9 mouse cellular contexts compared by ENCODE assay signal in genomic region chr17:62879526-62880310, GRCm38 (mm10). TPM values are rescaled to one million over a fixed set of nuclear protein-coding genes. Genes with fewer than 3 reads are reported as not detected.
DNase-seq lines count a peak whose midpoint lies in the region; ATAC-seq and TF ChIP-seq lines count a peak whose summit lies in the region.
"Had no signal": no experiment of that assay in that cellular context is flagged by ENCODE, and none has a peak within 500 bp of the region (broad histone marks: within the 10 kb centered on the region; RNA-seq: fewer than 3 reads in every experiment).

No protein-coding gene starts in this region.

- peaks cover 13% of the 10 kb centered on the region for H3K27me3 ChIP-seq in thymus, adult 2 months (ENCODE audit: control insufficient read depth, insufficient read depth, low read length)
- no peaks in the 10 kb centered on the region for H3K27me3 ChIP-seq in heart, embryonic 12.5 days (replicated peaks)
- H3K27me3 ChIP-seq in kidney, embryonic 16.5 days (ENCODE audit: insufficient read depth, low read length): no peaks in the 10 kb centered on the region

- no peaks in the 10 kb centered on the region for H3K9me3 ChIP-seq in heart, embryonic 12.5 days (replicated peaks)
- no peaks in the 10 kb centered on the region for H3K9me3 ChIP-seq in kidney, embryonic 16.5 days (ENCODE audit: low read length)

- peak overlapping the region; percentile 89 for H3K9ac ChIP-seq in heart, embryonic 12.5 days
- peak overlapping the region; percentile 84 for H3K9ac ChIP-seq in kidney, embryonic 16.5 days (replicated peaks; ENCODE audit: low read length)

- H3K27ac ChIP-seq in thymus, adult 2 months (ENCODE audit: control insufficient read depth, insufficient read depth, low read length): no peak overlapping the region
- peak overlapping the region; percentile 91 for H3K27ac ChIP-seq in heart, embryonic 12.5 days (ENCODE audit: poor library complexity, severe bottlenecking)
- peak overlapping the region; percentile 50; the same call in 1 of the 2 replicates for H3K27ac ChIP-seq in kidney, embryonic 16.5 days (ENCODE audit: low read length)

- H3K36me3 ChIP-seq in thymus, adult 2 months (ENCODE audit: control insufficient read depth, insufficient read depth, low read length): no peaks in the 10 kb centered on the region
- no peaks in the 10 kb centered on the region for H3K36me3 ChIP-seq in heart, embryonic 12.5 days
- H3K36me3 ChIP-seq in kidney, embryonic 16.5 days (ENCODE audit: insufficient read depth, low read length): no peaks in the 10 kb centered on the region

- peak; percentile 17 for ATAC-seq in common myeloid progenitor, adult 5-6 weeks (replicated peaks; ENCODE audit: low read depth, poor library complexity, severe bottlenecking)
- ATAC-seq in heart, embryonic 12.5 days (ENCODE audit: insufficient number of reproducible peaks, low FRiP score): no peak
- ATAC-seq in kidney, embryonic 16.5 days (ENCODE audit: low FRiP score, low TSS enrichment): peak; percentile 9; the same call in 1 of the 2 replicates
- no peak for ATAC-seq in megakaryocyte-erythroid progenitor cell, adult 5-6 weeks (replicated peaks; ENCODE audit: low FRiP score, low TSS enrichment, poor library complexity, severe bottlenecking)

- H3K4me2 ChIP-seq in heart, embryonic 12.5 days: peak overlapping the region; percentile 95
- peak overlapping the region; percentile 98 for H3K4me2 ChIP-seq in kidney, embryonic 16.5 days (replicated peaks; ENCODE audit: low read depth, low read length)

- peak; percentile 16 for DNase-seq in thymus, adult 2 months
- no peak for DNase-seq in thymus, postnatal 0 days (ENCODE audit: low spot score)
- DNase-seq in lung, postnatal 10 days: peak; percentile 18
- peak; percentile 47 for DNase-seq in right cerebral cortex, postnatal 25 days

- 0 out of 2 replicates have a peak, but pooled peaks cover 6% of the 10 kb centered on the region for H3K4me1 ChIP-seq in thymus, adult 2 months (replicated peaks; ENCODE audit: control insufficient read depth, insufficient read depth, low read length)
- H3K4me1 ChIP-seq in heart, embryonic 12.5 days (replicated peaks): peaks cover 6% of the 10 kb centered on the region; the same call in 1 of the 2 replicates
- peaks cover 7% of the 10 kb centered on the region for H3K4me1 ChIP-seq in kidney, embryonic 16.5 days (ENCODE audit: insufficient read depth, low read length)

- peak overlapping the region; percentile 20 for H3K4me3 ChIP-seq in thymus, adult 2 months (ENCODE audit: control insufficient read depth, insufficient read depth, low read length)
- peak overlapping the region; percentile 76 for H3K4me3 ChIP-seq in heart, embryonic 12.5 days
- peak overlapping the region; percentile 72 for H3K4me3 ChIP-seq in kidney, embryonic 16.5 days (ENCODE audit: low read length)

- no peak for TF ChIP-seq POLR2A in thymus, adult 2 months (IDR thresholded peaks at IDR 0.05; ENCODE audit: control insufficient read depth, extremely low read depth, insufficient read depth, low read length, poor library complexity)

- TF ChIP-seq CTCF in thymus, adult 2 months (IDR thresholded peaks at IDR 0.05; ENCODE audit: borderline replicate concordance, control insufficient read depth, extremely low read depth, insufficient read depth, low read length, poor library complexity): no peak

- 4% methylated on average over 45 of the region's 45 CpGs for WGBS in thymus, adult 2 months
- under 1% methylated on average over 45 of the region's 45 CpGs for WGBS in heart, embryonic 12.5 days
- WGBS in kidney, embryonic 16.5 days: under 1% methylated on average over 45 of the region's 45 CpGs

RNA-seq across cellular contexts. Expression of gene Efna5, which starts 1.4 kb away (rescaled TPM):
- polyA plus RNA-seq in thymus, adult 2 months (2012; rRNA removed): 0.80 and 1.9 TPM in 2 replicates
- polyA plus RNA-seq in thymus, postnatal 0 days (2015; fragmentation: Nextera tagmentation; extraction: Ambion mirVana): 3.2 and 3.5 TPM in 2 replicates
- not detected in 2 replicates for total RNA-seq in common myeloid progenitor, adult 5-6 weeks (2017)
- 24.5 and 25.2 TPM in 2 replicates for polyA plus RNA-seq in heart, embryonic 12.5 days (2016; fragmentation: Nextera tagmentation; extraction: Ambion mirVana)
- polyA plus RNA-seq in kidney, embryonic 16.5 days (2015; fragmentation: Nextera tagmentation; extraction: Ambion mirVana): 26.9 and 32.4 TPM in 2 replicates
- total RNA-seq in megakaryocyte-erythroid progenitor cell, adult 5-6 weeks (2014; fragmentation: Nextera tagmentation): not detected in 2 replicates
- not detected in 2 replicates for total RNA-seq in megakaryocyte-erythroid progenitor cell, adult 5-6 weeks (2017)
- total RNA-seq: neutrophil, adult 5-6 weeks had no signal

Comparison
In these comparisons a context has a peak if more than half of its experiments do, and no peak if none do; other contexts are left out.
1. H3K4me3 ChIP-seq: peak in every context shown above with its lines; median percentile 76 in heart, embryonic 12.5 days; 72 in kidney, embryonic 16.5 days; 20 in thymus, adult 2 months.
2. ATAC-seq: peak in common myeloid progenitor, adult 5-6 weeks (single experiment) and kidney, embryonic 16.5 days (single experiment); none in heart, embryonic 12.5 days (single experiment) and megakaryocyte-erythroid progenitor cell, adult 5-6 weeks (single experiment).